Mouse (Mus musculus) midbrain, postnatal 0 days (tissue): ENCODE measurements around the gene Rrp36. TPM values are rescaled to one million over a fixed set of nuclear protein-coding genes. Genes with fewer than 3 reads are reported as not detected.

Experiments used
- ATAC-seq: fragments of 200-750 bp; cut with Nextera tagmentation; 2 replicates; pipeline ENCODE4 v1.8.0; 2017; ENCODE audit warnings: moderate number of reproducible peaks, mild to moderate bottlenecking, moderate TSS enrichment, moderate library complexity; ENCODE audit not compliant: low FRiP score
- DNase-seq: peaks from one replicate; pipeline ENCODE4 v3.0.0-alpha.2; 2015; ENCODE audit warnings: low spot score
- H3K27ac ChIP-seq: fragments of 300-500 bp; sonication (generic); 2 replicates; pipeline ENCODE4 v1.5.1; 2014; ENCODE audit warnings: low read depth, mild to moderate bottlenecking, low read length, mixed read lengths
- H3K27me3 ChIP-seq: fragments of 300-500 bp; sonication (generic); 2 replicates; pipeline ENCODE4 v1.6.1; 2014; ENCODE audit warnings: low read length, control low read depth, mixed read lengths; ENCODE audit not compliant: insufficient read depth
- H3K36me3 ChIP-seq: fragments of 300-500 bp; sonication (generic); 2 replicates; pipeline ENCODE4 v1.6.1; 2014; ENCODE audit warnings: low read length, control low read depth, mixed read lengths; ENCODE audit not compliant: insufficient read depth
- H3K4me1 ChIP-seq: fragments of 300-500 bp; sonication (generic); 2 replicates; pipeline ENCODE4 v1.6.1; 2014; ENCODE audit warnings: mild to moderate bottlenecking, control low read depth, antibody characterized with exemption, low read length, mixed read lengths; ENCODE audit not compliant: insufficient read depth
- H3K4me2 ChIP-seq: fragments of 300-500 bp; sonication (generic); 2 replicates; pipeline ENCODE4 v1.6.1; 2014; ENCODE audit warnings: low read depth, mild to moderate bottlenecking, low read length, mixed read lengths; ENCODE audit not compliant: poor library complexity, severe bottlenecking
- H3K4me3 ChIP-seq: fragments of 300-500 bp; sonication (generic); 2 replicates; pipeline ENCODE4 v1.5.1; 2014; ENCODE audit warnings: low read depth, mild to moderate bottlenecking, low read length, moderate library complexity
- H3K9ac ChIP-seq: fragments of 300-500 bp; sonication (generic); replicated peaks from 2 replicates; pipeline ENCODE4 v1.6.1; 2014; ENCODE audit warnings: mild to moderate bottlenecking, low read length, moderate library complexity, mixed read lengths; ENCODE audit not compliant: poor library complexity, severe bottlenecking
- H3K9me3 ChIP-seq: fragments of 300-500 bp; sonication (generic); 2 replicates; pipeline ENCODE4 v1.6.1; 2016; ENCODE audit warnings: low read length, control low read depth
- CTCF ChIP-seq: IDR thresholded peaks from 2 replicates; pipeline ENCODE4 v1.5.1; 2016; ENCODE audit warnings: antibody characterized with exemption, mild to moderate bottlenecking
- WGBS: fragments of 180-500 bp; shearing (Covaris S2); extraction: QIAGEN DNeasy Blood & Tissue Kit; methylation state at CpG from one replicate; pipeline ENCODE4 v1.1.7; 2014; 5-methylcytosine and 5-hydroxymethylcytosine counted together
- polyA plus RNA-seq: library from polyadenylated mRNA; unstranded; fragments of >200 nt; fragmentation: Nextera tagmentation; extraction: Ambion mirVana; gene quantifications from 2 replicates; pipeline ENCODE4 v1.2.1, GENCODE M21; 2015
- total RNA-seq: library from RNA; depleted of rRNA; stranded (reverse); fragments of >200 nt; gene quantifications from 2 replicates; pipeline ENCODE4 v1.2.3, GENCODE M21; 2014

The Rrp36 gene
- total and polyA plus RNA-seq, 2 experiments from 2014 or later, result 27.6 to 52.2 TPM

- no peak overlapping the region for H3K27ac ChIP-seq
- no peak for ATAC-seq
- no peak overlapping the region for H3K4me3 ChIP-seq
- no peak overlapping the region for H3K4me2 ChIP-seq
- no peaks in the 10 kb centered on the region for H3K9me3 ChIP-seq
- DNase-seq, result no peak
- 88% methylated on average over 6 of the region's 6 CpGs for WGBS
- H3K4me1 ChIP-seq, result peaks cover 9% of the 10 kb centered on the region; the same call in 1 of the 2 replicates
- no peaks in the 10 kb centered on the region for H3K27me3 ChIP-seq
- H3K9ac ChIP-seq, result no peak overlapping the region
- TF ChIP-seq CTCF, result no peak
- peaks cover 73% of the 10 kb centered on the region for H3K36me3 ChIP-seq
Observed at GRCm38 (mm10) chr17:46656054-46656453, 18.1 kb downstream of the Rrp36 start.

DNA sequence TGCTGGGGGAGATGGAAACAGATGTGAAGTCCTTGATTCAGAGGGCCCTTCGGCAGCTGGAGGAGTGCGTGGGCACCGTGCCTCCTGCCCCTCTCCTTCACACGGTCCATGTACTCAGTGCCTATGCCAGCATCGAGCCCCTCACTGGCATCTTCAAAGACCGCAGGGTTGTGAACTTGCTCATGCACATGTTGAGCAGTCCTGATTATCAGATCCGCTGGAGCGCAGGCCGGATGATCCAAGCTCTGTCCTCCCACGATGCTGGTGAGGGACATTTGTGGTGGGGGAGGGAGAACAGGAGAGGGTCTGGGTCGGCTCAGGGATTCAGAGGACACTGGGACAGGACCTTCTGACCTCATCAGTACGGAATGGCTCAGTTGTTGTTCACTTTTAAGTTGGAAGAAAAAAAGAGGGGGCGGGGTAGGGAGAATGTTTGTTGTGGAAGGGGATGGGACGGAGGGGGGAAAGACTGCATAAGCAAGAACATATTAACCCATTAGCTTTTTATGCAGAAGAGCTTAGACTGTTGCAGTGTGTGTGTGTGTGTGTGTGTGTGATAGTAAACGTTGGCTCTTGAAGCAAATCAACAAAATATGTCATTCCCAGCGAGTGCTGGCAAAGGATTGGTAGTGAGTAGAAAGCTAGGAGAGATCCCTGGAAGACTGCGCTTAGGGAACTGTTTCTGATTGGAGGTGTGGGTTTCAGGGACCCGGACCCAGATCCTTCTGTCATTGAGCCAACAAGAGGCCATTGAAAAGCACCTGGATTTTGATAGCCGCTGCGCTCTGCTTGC lies 22.2 kb downstream of the Rrp36 start:
- WGBS, result 78% methylated on average over 20 of the region's 20 CpGs
- ATAC-seq (no peak), DNase-seq (no peak)
- Histone ChIP-seq H3K9me3 (no peaks in the 10 kb centered on the region), H3K4me1 (peaks cover 12% of the 10 kb centered on the region; the same call in 1 of the 2 replicates), H3K4me2 (peak overlapping the region; percentile 80), H3K9ac (no peak overlapping the region), H3K27ac (peak overlapping the region; percentile 91; the same call in 1 of the 2 replicates), H3K27me3 (no peaks in the 10 kb centered on the region), H3K36me3 (peaks cover 41% of the 10 kb centered on the region), H3K4me3 (0 out of 2 replicates have a peak overlapping the region, but pooled peaks have one; percentile 1)
- no peak for TF ChIP-seq CTCF

DNA sequence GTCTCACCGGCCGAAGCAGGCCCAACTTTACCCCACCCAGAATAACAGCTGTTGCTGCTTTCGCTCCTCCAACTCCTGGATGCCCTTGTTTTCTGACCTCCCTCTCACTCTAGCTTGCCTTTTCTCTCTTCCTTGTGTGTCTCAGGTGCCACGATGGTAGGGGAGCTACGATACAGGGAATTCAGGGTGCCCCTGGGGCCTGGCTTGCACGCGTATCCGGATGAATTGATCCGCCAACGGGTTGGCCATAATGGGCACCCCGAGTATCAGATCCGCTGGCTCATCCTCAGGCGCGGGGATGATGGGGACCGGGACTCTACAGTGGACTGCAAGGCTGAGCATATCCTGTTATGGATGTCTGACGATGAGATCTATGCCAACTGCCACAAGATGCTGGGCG lies 22.9 kb downstream of the Rrp36 start:
- Histone ChIP-seq H3K4me3 (peak overlapping the region; percentile 50), H3K27me3 (no peaks in the 10 kb centered on the region), H3K36me3 (peaks cover 34% of the 10 kb centered on the region), H3K4me1 (peaks cover 12% of the 10 kb centered on the region; the same call in 1 of the 2 replicates), H3K9me3 (no peaks in the 10 kb centered on the region), H3K4me2 (peak overlapping the region; percentile 80), H3K9ac (peak overlapping the region; percentile 87), H3K27ac (peak overlapping the region; percentile 91)
- no peak for TF ChIP-seq CTCF
- DNase-seq (no peak), ATAC-seq (no peak)
- WGBS, result 78% methylated on average over 17 of the region's 17 CpGs

- Histone ChIP-seq H3K27me3 (no peaks in the 10 kb centered on the region), H3K9ac (peak within 1 kb of the TSS; percentile 87), H3K4me1 (peaks cover 12% of the 10 kb centered on the region; the same call in 1 of the 2 replicates), H3K27ac (peak within 1 kb of the TSS; percentile 91), H3K36me3 (peaks cover 26% of the 10 kb centered on the region), H3K4me2 (peak within 1 kb of the TSS; percentile 80), H3K4me3 (peak within 1 kb of the TSS; percentile 50), H3K9me3 (no peaks in the 10 kb centered on the region)
- WGBS, result under 1% methylated on average over 37 of the region's 58 CpGs
- ATAC-seq (peak; percentile 91), DNase-seq (peak; percentile 97)
- no peak; the same call in 1 of the 2 replicates for TF ChIP-seq CTCF
Observed at GRCm38 (mm10) chr17:46650232-46651031, 23.7 kb downstream of the Rrp36 start, which contains the start of gene Cul7. Cul7 (plus strand) TSS chr17:46650337.

GRCm38 (mm10) chr17:46649811-46650210 lies 24.3 kb downstream of the Rrp36 start:
- Histone ChIP-seq H3K36me3 (peaks cover 24% of the 10 kb centered on the region), H3K27ac (peak overlapping the region; percentile 91), H3K9ac (peak overlapping the region; percentile 87), H3K9me3 (no peaks in the 10 kb centered on the region), H3K4me3 (peak overlapping the region; percentile 50), H3K4me2 (peak overlapping the region; percentile 80), H3K4me1 (peaks cover 16% of the 10 kb centered on the region; the same call in 1 of the 2 replicates), H3K27me3 (no peaks in the 10 kb centered on the region)
- WGBS, result 42% methylated on average over 15 of the region's 15 CpGs
- no peak for TF ChIP-seq CTCF
- DNase-seq (no peak), ATAC-seq (no peak)
